Mouse (Mus musculus) ES-E14 (cell line): ENCODE results near the gene Nup93.

ENCODE experiments used
- CHD2 ChIP-seq: IDR thresholded peaks from 2 replicates; pipeline ENCODE4 v1.6.1; 2014; ENCODE audit warnings: mild to moderate bottlenecking, low read depth, low read length, inconsistent platforms
- HCFC1 ChIP-seq: IDR thresholded peaks from 2 replicates; pipeline ENCODE4 v1.6.1; 2012; ENCODE audit warnings: low read length, inconsistent platforms, borderline replicate concordance; ENCODE audit not compliant: insufficient read depth
- MAFK ChIP-seq: IDR thresholded peaks from 2 replicates; pipeline ENCODE4 v1.6.1; 2014; ENCODE audit warnings: mild to moderate bottlenecking, low read depth, low read length, inconsistent platforms; ENCODE audit not compliant: insufficient read depth
- ZC3H11A ChIP-seq: IDR thresholded peaks from 2 replicates; pipeline ENCODE4 v1.6.1; 2012; ENCODE audit warnings: low read depth, mild to moderate bottlenecking, inconsistent platforms, low read length, borderline replicate concordance
- ZNF384 ChIP-seq: IDR thresholded peaks from 2 replicates; pipeline ENCODE4 v1.6.1; 2012; ENCODE audit warnings: low read depth, low read length, inconsistent platforms

GRCm38 (mm10) chr8:94297101-94297500, 82.7 kb downstream of the Nup93 start:
- TF ChIP-seq ZC3H11A, result no peak
- TF ChIP-seq HCFC1, result no peak
- TF ChIP-seq CHD2, result no peak
- TF ChIP-seq ZNF384, result no peak
- no peak for TF ChIP-seq MAFK
